Mouse (Mus musculus) lung, postnatal 0 days (tissue): ENCODE results near the gene Stac2. TPM values are rescaled to one million over a fixed set of nuclear protein-coding genes. Genes with fewer than 3 reads are reported as not detected.
A peak's percentile ranks its signal among the peaks of the same experiment; 100 is the strongest.

Experiments used
- ATAC-seq: fragments of 200-750 bp; cut with Nextera tagmentation; 2 replicates; pipeline ENCODE4 v1.8.0; 2017; ENCODE audit warnings: moderate library complexity
- DNase-seq: peaks from one replicate; pipeline ENCODE4 v3.0.0-alpha.2; 2016; ENCODE audit warnings: low spot score
- H3K27ac ChIP-seq: fragments of 300-500 bp; sonication (generic); 2 replicates; pipeline ENCODE4 v1.5.1; 2014; ENCODE audit warnings: antibody characterized with exemption, mild to moderate bottlenecking, low read length, mixed read lengths
- H3K27me3 ChIP-seq: fragments of 300-500 bp; sonication (generic); replicated peaks from 2 replicates; pipeline ENCODE4 v1.6.1; 2014; ENCODE audit warnings: low read length, mixed read lengths; ENCODE audit not compliant: insufficient read depth
- H3K36me3 ChIP-seq: fragments of 300-500 bp; sonication (generic); 2 replicates; pipeline ENCODE4 v1.6.1; 2014; ENCODE audit warnings: low read length, mixed read lengths; ENCODE audit not compliant: insufficient read depth
- H3K4me1 ChIP-seq: fragments of 300-500 bp; sonication (generic); 2 replicates; pipeline ENCODE4 v1.6.1; 2014; ENCODE audit warnings: antibody characterized with exemption, low read depth, low read length, mixed read lengths; ENCODE audit not compliant: insufficient read depth
- H3K4me2 ChIP-seq: fragments of 300-500 bp; sonication (generic); replicated peaks from 2 replicates; pipeline ENCODE4 v1.6.1; 2014; ENCODE audit warnings: low read depth, mild to moderate bottlenecking, low read length, moderate library complexity, mixed read lengths
- H3K4me3 ChIP-seq: fragments of 300-500 bp; sonication (generic); 2 replicates; pipeline ENCODE4 v1.5.1; 2014; ENCODE audit warnings: low read depth, low read length
- H3K9ac ChIP-seq: fragments of 300-500 bp; sonication (generic); replicated peaks from 2 replicates; pipeline ENCODE4 v1.6.1; 2014; ENCODE audit warnings: low read depth, mild to moderate bottlenecking
- H3K9me3 ChIP-seq: fragments of 300-500 bp; sonication (generic); 2 replicates; pipeline ENCODE4 v1.6.1; 2016; ENCODE audit warnings: low read length, mixed read lengths
- CTCF ChIP-seq: IDR thresholded peaks from 2 replicates; pipeline ENCODE4 v1.5.1; 2016; ENCODE audit warnings: antibody characterized with exemption, mild to moderate bottlenecking
- EP300 ChIP-seq: IDR thresholded peaks from 2 replicates; pipeline ENCODE4 v1.6.1; 2016; ENCODE audit warnings: antibody characterized with exemption, mild to moderate bottlenecking, control low read depth
- WGBS: fragments of 180-500 bp; shearing (Covaris S2); extraction: QIAGEN DNeasy Blood & Tissue Kit; methylation state at CpG from one replicate; pipeline ENCODE4 v1.1.7; 2014; 5-methylcytosine and 5-hydroxymethylcytosine counted together
- microRNA-seq: library from miRNA; unstranded; fragments of <30 nt; microRNA quantifications from one replicate; pipeline ENCODE4, GENCODE M21; 2016
- polyA plus RNA-seq: library from polyadenylated mRNA; unstranded; fragments of >200 nt; fragmentation: Nextera tagmentation; extraction: Ambion mirVana; gene quantifications from 2 replicates; pipeline ENCODE4 v1.2.1, GENCODE M21; 2015

Gene Stac2
- polyA plus RNA-seq, 1 experiment from 2014 or later: 0.10 TPM

GRCm38 (mm10) chr11:97994539-97995100, 58.6 kb downstream of the Stac2 start:
- peaks cover 12% of the 10 kb centered on the region for H3K4me1 ChIP-seq
- H3K4me3 ChIP-seq: peak overlapping the region; percentile 41
- peak overlapping the region; percentile 43; the same call in 1 of the 2 replicates for H3K9ac ChIP-seq
- no peak overlapping the region for H3K27ac ChIP-seq
- no peaks in the 10 kb centered on the region for H3K36me3 ChIP-seq
- H3K9me3 ChIP-seq: no peaks in the 10 kb centered on the region
- ATAC-seq: peak; percentile 68
- no peaks in the 10 kb centered on the region for H3K27me3 ChIP-seq
- 7% methylated on average over 13 of the region's 13 CpGs for WGBS
- TF ChIP-seq CTCF (peak; percentile 84), EP300 (no peak)
- H3K4me2 ChIP-seq: peak overlapping the region; percentile 78
- peak; percentile 86 for DNase-seq

DNA sequence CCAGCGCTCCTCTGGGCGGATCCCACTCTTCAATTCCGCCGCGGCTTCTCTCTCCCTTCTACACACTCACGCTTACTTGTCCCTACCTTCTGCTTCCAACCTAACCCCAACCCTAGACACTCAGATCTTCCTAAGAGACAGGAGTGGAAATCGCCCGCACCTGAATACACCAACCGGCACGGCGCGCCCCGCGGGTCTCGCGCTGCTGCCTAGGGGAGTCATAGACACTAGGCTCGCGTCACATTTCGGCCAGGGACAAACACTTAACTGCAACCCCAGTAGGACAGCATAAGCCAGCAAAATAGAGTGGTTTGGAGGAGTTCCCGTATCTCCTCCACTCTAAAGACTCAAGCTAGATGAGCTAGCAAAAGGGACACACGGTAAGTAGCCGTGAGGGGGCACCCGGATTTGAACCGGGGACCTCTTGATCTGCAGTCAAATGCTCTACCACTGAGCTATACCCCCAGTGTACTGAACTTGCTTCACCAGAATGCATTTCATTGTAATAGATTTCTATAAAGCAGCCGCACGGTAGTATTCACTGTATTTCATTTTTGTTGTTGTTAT, 64.6 kb downstream of the Stac2 start:
- peak overlapping the region; percentile 91 for H3K4me3 ChIP-seq
- H3K27me3 ChIP-seq: peaks cover 8% of the 10 kb centered on the region
- peak overlapping the region; percentile 67 for H3K4me2 ChIP-seq
- H3K27ac ChIP-seq: peak overlapping the region; percentile 86
- WGBS: under 1% methylated on average over 26 of the region's 26 CpGs
- ATAC-seq (peak; percentile 81), DNase-seq (peak; percentile 89)
- no peaks in the 10 kb centered on the region for H3K36me3 ChIP-seq
- H3K4me1 ChIP-seq: peaks cover 6% of the 10 kb centered on the region; the same call in 1 of the 2 replicates
- peak overlapping the region; percentile 79 for H3K9ac ChIP-seq
- TF ChIP-seq CTCF (0 out of 2 replicates have a peak, but pooled peaks have one; percentile 11), EP300 (no peak)
- no peaks in the 10 kb centered on the region for H3K9me3 ChIP-seq

GRCm38 (mm10) chr11:97987551-97988526, 65.4 kb downstream of the Stac2 start:
- Histone ChIP-seq H3K4me1 (peaks cover 6% of the 10 kb centered on the region; the same call in 1 of the 2 replicates), H3K27me3 (peaks cover 8% of the 10 kb centered on the region), H3K9ac (peak overlapping the region; percentile 79), H3K4me2 (peak overlapping the region; percentile 67), H3K9me3 (no peaks in the 10 kb centered on the region), H3K27ac (peak overlapping the region; percentile 86), H3K36me3 (no peaks in the 10 kb centered on the region), H3K4me3 (peak overlapping the region; percentile 91)
- WGBS: under 1% methylated on average over 42 of the region's 42 CpGs
- DNase-seq (peak; percentile 97), ATAC-seq (peak; percentile 85)
- peak; percentile 91 for TF ChIP-seq CTCF
- peak; percentile 58; the same call in 1 of the 2 replicates for TF ChIP-seq EP300

DNA sequence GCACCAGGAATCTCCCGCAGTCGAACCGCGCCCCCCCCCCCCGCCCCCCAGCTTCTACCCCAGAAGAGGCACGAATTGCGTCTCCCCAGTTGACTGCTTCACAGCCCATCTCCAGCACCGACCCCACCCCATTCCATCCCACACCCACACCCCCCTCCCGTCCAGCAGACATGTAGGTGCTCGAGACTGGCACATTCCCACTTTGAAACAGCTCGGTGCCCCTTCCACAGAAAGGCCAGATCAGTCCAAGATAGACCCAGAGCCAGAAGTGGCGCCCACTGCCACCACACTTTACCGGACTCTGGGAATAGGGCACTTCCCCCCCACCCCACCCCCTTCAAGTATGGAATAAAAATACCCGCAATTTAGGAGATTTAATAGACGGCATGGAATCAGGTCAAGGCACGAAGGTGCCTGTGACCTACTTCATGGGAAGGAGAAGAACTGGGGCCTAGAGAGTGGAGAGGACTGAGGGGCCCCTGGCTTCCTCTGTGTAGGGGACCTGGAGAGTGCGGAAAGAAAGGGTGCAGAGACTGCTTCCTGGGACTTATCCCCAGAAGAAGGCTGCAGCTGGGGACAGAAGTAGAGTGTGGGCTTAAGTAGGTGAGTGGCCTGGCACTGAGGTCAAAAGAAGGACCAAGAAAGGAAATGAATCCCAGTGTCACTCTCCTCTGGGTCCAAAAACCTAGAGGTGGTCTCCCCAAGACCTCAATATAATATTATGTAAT, 66.4 kb downstream of the Stac2 start:
- Histone ChIP-seq H3K4me3 (peak overlapping the region; percentile 91), H3K4me1 (peaks cover 6% of the 10 kb centered on the region; the same call in 1 of the 2 replicates), H3K27ac (no peak overlapping the region), H3K36me3 (no peaks in the 10 kb centered on the region), H3K9ac (no peak overlapping the region), H3K9me3 (no peaks in the 10 kb centered on the region), H3K27me3 (peaks cover 8% of the 10 kb centered on the region), H3K4me2 (peak overlapping the region; percentile 97)
- no peak for DNase-seq
- 20% methylated on average over 15 of the region's 17 CpGs for WGBS
- no peak for TF ChIP-seq CTCF
- TF ChIP-seq EP300: no peak
- no peak for ATAC-seq

Small RNA genes within 50 kb of the gene (microRNA-seq; reads per million reads assigned to microRNA genes)
- gene Gm27597: not detected

Other genes starting within 250 kb of the Stac2 start
- 1.3 and 1.5 TPM in 2 replicates for gene B230217C12Rik, start 212.7 kb downstream of the Stac2 start, polyA plus RNA-seq
- gene Fbxo47, start 169.3 kb downstream of the Stac2 start, polyA plus RNA-seq: 0.08 and 0.29 TPM in 2 replicates
- 1.7 TPM in 2 replicates for gene Plxdc1, start 67.0 kb downstream of the Stac2 start, polyA plus RNA-seq
- gene Arl5c, start 57.3 kb downstream of the Stac2 start, polyA plus RNA-seq: 4.6 and 6.5 TPM in 2 replicates
- gene Cacnb1, start 30.4 kb downstream of the Stac2 start, polyA plus RNA-seq: 3.5 and 4.0 TPM in 2 replicates
- gene Rpl19, start 26.8 kb downstream of the Stac2 start, polyA plus RNA-seq: 750 and 817 TPM in 2 replicates
- 12.8 and 13.0 TPM in 2 replicates for gene Fbxl20, start 96.9 kb upstream of the Stac2 start, polyA plus RNA-seq
- 32.2 and 34.1 TPM in 2 replicates for gene Med1, start 139.8 kb upstream of the Stac2 start, polyA plus RNA-seq
- 6.7 and 8.3 TPM in 2 replicates for gene Cdk12, start 149.6 kb upstream of the Stac2 start, polyA plus RNA-seq